Mouse (Mus musculus) liver, adult (tissue): ENCODE measurements around the gene Ceacam19.

ENCODE experiments used
- GATA4 ChIP-seq: IDR thresholded peaks from 2 replicates; pipeline ENCODE4 v1.6.1; 2014; ENCODE audit warnings: mild to moderate bottlenecking, low read length; ENCODE audit not compliant: insufficient replicate concordance

The Ceacam19 gene

GRCm38 (mm10) chr7:19861199-19861598 lies 26.6 kb downstream of the Ceacam19 start, which contains the start of gene Ceacam16:
Gene Ceacam16, minus strand, starts transcription at chr7:19861299.
- no peak for TF ChIP-seq GATA4

GRCm38 (mm10) chr7:19859740-19860139 lies 28.0 kb downstream of the Ceacam19 start:
- TF ChIP-seq GATA4 = no peak

DNA sequence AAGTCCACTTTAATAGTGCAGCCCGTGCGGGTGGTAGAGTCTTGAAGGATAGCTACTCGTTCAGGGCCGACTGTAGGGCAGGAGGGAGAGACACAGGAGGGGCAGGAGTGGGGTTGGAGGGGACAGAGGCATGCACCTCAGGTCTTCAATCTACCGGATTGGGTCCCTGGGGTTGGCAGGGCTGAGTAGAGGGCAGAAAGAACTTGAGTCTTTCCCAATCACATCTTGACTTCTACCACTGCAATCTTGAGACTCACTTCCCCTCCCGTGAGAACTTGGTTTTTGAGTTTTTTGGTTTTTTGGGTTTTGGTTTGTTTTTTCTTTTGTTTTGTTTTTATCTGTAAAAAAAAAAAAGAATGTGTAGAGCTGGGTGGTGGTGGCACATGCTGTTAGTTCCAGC lies 31.5 kb downstream of the Ceacam19 start:
- TF ChIP-seq GATA4 = no peak

DNA sequence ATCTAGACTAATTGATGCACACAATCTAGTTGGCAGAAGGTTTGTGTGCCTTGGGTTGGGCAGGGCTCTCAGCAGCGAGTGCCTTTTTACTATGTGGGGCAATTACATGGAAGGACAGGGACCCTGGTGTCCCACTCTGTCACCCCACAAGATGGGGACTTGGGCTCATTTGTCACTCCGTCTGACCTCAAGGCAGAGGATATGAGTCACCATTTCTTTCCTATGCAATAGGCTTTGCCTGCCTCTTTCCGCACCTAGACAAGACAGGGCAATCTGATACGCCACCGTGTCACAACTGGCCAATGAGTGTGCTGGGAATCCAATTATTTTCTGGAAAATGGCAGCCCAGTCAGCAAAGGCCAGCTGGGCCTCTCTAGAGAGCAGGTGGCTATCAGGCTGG lies 32.1 kb downstream of the Ceacam19 start:
- no peak for TF ChIP-seq GATA4

DNA sequence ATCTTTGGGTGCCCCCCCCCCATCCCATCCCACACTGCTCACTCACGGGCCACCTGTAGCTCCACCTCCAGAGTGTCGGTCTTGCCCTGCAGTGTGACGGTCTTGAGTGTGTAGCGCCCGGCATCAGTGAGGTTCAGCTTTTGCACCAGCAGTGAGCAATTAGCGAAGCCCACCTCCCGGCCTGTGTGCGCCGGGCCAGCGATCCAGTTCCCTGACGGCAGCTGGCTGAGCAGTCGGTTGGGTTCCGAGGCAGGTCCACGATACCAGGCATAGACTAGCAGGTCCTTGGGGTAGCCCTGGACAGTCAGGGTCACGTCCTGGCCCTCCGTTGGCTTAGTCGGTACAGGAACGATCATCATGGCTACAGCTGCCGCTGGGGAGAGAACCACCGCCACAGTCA lies 34.2 kb downstream of the Ceacam19 start:
- no peak for TF ChIP-seq GATA4

DNA sequence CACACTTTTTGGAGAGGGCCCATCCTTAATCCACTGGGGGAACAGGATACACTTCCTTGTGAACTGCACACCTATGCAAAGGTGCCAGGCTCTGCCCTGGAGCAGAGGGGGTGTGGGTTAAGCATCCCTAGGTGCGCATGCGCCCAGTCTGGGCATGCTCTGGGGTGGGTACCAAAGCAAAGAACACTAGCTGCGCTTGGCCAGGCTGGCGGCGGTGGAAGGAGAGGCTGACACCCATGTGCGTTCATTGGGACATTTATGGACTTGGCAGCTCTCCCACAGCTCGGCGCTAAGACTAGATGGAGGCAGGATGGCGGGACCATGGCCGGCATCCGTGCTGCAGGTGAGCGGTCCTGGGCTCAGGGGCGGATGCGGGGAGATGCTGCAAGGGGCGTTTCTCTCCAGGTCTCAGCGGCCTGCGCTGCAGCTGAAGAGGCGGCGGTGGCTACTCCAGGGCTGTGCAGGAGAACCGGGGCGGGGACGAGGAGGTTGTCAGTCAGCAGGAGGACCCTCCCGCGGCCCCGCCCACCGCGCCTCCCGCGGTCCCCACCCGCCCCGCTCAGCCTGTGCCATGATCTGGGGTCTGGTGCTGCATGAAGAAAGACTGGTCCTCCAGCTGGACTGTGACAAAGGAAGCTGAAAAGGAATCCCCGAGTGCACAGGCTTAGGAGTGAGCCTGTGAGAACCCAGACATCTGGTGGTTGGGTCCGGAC lies 35.8 kb downstream of the Ceacam19 start, which contains the start of gene Gm19345:
TSS of gene Gm19345 (plus strand) at position 146 of the 713 bp plus-strand sequence.
- TF ChIP-seq GATA4 = no peak

DNA sequence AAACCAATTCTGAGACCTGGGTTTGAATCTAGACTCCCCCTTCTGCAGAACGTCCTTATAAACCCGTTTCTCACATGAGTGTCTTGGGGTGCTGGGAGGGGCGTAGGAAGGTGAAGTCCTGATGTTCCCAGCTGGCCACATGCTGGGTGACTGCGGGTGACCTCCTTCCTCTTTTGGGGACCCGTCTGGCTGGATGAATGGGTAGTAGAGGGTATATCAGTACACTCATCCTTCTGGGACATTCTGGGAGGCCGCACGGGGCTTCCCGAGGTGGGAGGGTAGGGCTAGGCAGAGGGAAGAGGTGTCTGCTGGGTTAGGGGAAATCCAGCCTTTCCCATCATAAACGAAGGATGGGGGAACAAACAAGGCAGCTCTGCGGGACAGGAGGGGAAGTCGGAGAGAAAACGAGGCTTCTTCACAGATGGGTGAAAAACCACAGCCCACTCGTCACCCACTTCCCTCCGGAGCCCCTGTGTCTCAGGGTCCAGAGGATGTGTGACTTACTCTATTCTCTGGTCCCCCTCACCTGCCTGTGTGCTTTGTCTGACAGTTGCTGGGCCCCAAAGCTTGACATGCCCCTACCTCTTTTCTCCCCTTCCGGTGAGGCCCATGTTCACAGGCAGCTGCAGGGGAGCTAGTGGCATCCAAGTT lies 43.1 kb downstream of the Ceacam19 start:
- no peak for TF ChIP-seq GATA4

GRCm38 (mm10) chr7:19843561-19843960 lies 44.2 kb downstream of the Ceacam19 start:
- no peak for TF ChIP-seq GATA4

DNA sequence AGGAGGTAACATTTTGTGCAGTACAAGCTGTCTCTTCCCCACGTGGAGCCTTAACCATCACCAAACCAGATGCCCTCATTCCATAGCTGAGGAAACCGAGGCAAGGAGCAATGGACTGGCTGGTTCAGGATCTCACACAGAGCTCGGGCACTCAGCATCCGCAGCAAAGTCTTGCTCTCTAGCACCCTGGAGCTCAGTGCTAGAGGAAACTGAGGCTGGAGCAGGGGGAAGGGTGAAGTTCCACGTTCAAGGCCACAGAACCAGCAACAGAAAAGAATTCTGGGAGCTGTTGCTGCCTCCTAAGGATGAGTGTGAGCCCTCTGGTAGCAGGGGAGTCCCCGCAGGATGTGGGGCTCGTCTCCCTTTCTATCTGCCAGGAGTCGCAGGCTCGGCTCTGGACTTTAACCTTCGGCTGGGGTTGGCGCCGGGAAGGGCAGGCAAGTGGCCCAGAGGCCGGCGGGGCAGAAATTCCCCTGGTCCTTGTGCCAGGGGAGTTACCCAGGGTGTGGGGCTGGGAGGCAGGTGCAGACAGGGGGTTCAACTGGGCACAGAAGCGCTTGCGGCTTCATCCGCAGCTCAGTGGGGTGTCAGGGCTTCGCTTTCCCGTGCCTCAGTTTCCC lies 44.8 kb downstream of the Ceacam19 start:
- TF ChIP-seq GATA4 = no peak

DNA sequence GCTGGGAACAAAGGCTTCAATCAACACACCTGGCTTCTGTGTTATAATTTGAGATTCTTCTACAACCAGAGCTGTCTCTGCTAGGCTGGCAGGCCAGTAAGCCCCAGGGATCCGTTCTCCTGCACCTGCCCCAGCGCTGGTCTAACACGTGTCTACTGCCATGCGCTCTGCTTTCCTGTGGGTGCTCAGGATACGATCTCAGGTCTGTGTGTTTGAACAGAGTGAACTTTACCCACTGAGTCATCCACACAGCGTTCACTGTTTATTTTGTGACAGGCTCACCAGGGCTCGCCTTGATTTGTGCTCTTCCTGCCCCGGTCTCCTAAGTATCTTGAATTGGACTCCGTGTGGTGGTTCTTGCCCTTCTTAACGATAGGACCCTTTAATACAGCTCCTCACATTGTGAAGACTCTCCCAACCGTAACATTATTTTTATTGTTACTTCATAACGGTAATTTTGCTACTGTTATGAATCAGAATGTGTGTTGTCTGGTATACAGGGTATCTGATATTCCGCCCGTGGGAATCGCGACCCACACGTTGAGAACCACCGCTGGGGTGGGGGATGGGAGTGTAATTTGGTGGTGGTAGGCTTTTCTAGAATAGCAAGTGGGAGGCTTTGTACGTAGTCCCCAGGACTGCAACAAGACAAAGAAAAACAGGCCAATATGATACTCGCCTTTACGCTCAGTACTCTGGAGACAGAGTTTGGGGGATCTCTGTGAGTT lies 45.9 kb downstream of the Ceacam19 start:
- no peak for TF ChIP-seq GATA4

DNA sequence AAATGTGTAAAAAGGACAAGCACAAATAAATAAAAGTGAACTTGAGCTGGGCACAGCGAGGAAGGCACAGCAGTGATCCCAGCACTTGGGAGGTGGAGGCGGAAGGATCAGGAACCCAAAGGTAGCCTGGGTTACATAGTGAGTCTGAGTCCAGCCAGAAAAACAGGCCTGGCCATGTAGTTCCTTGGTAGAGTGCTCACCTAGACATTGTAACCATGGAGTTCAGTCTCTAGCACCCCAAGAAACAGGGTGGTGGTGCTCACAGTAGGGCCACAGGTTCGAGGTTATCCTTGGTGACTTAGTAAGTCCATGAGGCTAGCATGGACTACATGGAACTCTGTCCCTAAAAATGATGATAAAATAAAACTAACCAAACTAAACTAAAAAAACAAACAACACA lies 46.8 kb downstream of the Ceacam19 start:
- no peak for TF ChIP-seq GATA4

GRCm38 (mm10) chr7:19840371-19840770 lies 47.4 kb downstream of the Ceacam19 start:
- no peak for TF ChIP-seq GATA4

- TF ChIP-seq GATA4 = no peak
These were observed 50.9 kb downstream of the Ceacam19 start for GRCm38 (mm10) chr7:19836843-19837242.

DNA sequence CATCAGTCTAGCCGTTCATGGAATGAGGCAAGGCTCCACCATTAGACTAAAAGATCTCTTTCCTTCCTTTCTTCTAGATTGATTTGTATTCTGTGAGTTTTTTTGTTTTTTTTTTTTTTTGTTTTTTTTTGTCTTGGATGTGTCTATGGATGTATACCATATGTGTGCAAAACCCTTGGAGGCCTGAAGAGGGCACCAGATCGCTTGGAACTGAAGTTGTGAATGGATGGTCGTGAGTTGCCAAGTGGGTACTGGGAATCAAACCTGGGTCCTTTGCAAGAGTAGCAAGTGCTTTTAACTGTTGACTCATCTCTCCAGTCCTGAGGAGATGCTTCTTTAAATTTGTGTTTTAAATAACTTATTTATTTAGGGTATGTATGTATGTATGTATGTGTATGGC lies 53.7 kb downstream of the Ceacam19 start:
- no peak for TF ChIP-seq GATA4

GRCm38 (mm10) chr7:19831837-19832236 lies 55.9 kb downstream of the Ceacam19 start:
- no peak for TF ChIP-seq GATA4
